In genomic region chr14:75878980-75879379, GRCm38 (mm10) we compare ENCODE assay signal across 15 mouse cellular contexts. TPM values are rescaled to one million over a fixed set of nuclear protein-coding genes. Genes with fewer than 3 reads are reported as not detected.
DNase-seq lines count a peak whose midpoint lies in the region; ATAC-seq lines count a peak whose summit lies in the region.
"Had no signal": no experiment of that assay in that cellular context is flagged by ENCODE, and none has a peak within 500 bp of the region (broad histone marks: within the 10 kb centered on the region; RNA-seq: fewer than 3 reads in every experiment).

No protein-coding gene starts in this region.

- H3K27ac ChIP-seq in heart, embryonic 15.5 days: no peak overlapping the region
- H3K27ac ChIP-seq in forebrain, embryonic 11.5 days (ENCODE audit: low read depth, low read length): no peak overlapping the region
- H3K27ac ChIP-seq in limb, embryonic 10.5 days: peak overlapping the region; percentile 50; the same call in 1 of the 2 replicates
- H3K27ac ChIP-seq in neural tube, embryonic 13.5 days (replicated peaks): peak overlapping the region; percentile 28; the same call in 1 of the 2 replicates
- H3K27ac ChIP-seq: intestine, embryonic 15.5 days had no signal

- no peak for ATAC-seq in heart, embryonic 15.5 days (replicated peaks; ENCODE audit: insufficient number of reproducible peaks, insufficient read depth, low FRiP score, low read depth)
- peak; percentile 63 for ATAC-seq in forebrain, embryonic 11.5 days (replicated peaks; ENCODE audit: low FRiP score)
- peak; percentile 48; the same call in 1 of the 2 replicates for ATAC-seq in neural tube, embryonic 13.5 days (ENCODE audit: low read depth)
- ATAC-seq: intestine, embryonic 15.5 days; liver, postnatal 0 days; Patski had no signal

- peak overlapping the region; percentile 35; the same call in 1 of the 2 replicates for H3K4me2 ChIP-seq in heart, embryonic 15.5 days
- no peak overlapping the region for H3K4me2 ChIP-seq in forebrain, embryonic 11.5 days (ENCODE audit: low read depth, low read length, severe bottlenecking)
- peak overlapping the region; percentile 22; the same call in 1 of the 2 replicates for H3K4me2 ChIP-seq in neural tube, embryonic 13.5 days
- H3K4me2 ChIP-seq: intestine, embryonic 15.5 days had no signal

- no peaks in the 10 kb centered on the region for H3K36me3 ChIP-seq in heart, embryonic 15.5 days
- H3K36me3 ChIP-seq in forebrain, embryonic 11.5 days (ENCODE audit: control insufficient read depth, insufficient read depth, low read length): no peaks in the 10 kb centered on the region
- no peaks in the 10 kb centered on the region for H3K36me3 ChIP-seq in limb, embryonic 10.5 days
- no peaks in the 10 kb centered on the region for H3K36me3 ChIP-seq in neural tube, embryonic 13.5 days
- H3K36me3 ChIP-seq: intestine, embryonic 15.5 days had no signal

- H3K9me3 ChIP-seq in heart, embryonic 15.5 days (replicated peaks): no peaks in the 10 kb centered on the region
- H3K9me3 ChIP-seq in forebrain, embryonic 11.5 days (ENCODE audit: control insufficient read depth, low read length): no peaks in the 10 kb centered on the region
- H3K9me3 ChIP-seq in limb, embryonic 10.5 days (replicated peaks): no peaks in the 10 kb centered on the region
- H3K9me3 ChIP-seq in neural tube, embryonic 13.5 days: no peaks in the 10 kb centered on the region
- H3K9me3 ChIP-seq: intestine, embryonic 15.5 days had no signal

- 25% methylated on average over 8 of the region's 8 CpGs for WGBS in heart, embryonic 15.5 days
- 21% methylated on average over 8 of the region's 8 CpGs for WGBS in forebrain, embryonic 11.5 days
- WGBS in limb, embryonic 10.5 days: 29% methylated on average over 8 of the region's 8 CpGs
- 15% methylated on average over 8 of the region's 8 CpGs for WGBS in neural tube, embryonic 13.5 days

- no peaks in the 10 kb centered on the region for H3K27me3 ChIP-seq in heart, embryonic 15.5 days
- no peaks in the 10 kb centered on the region for H3K27me3 ChIP-seq in forebrain, embryonic 11.5 days (ENCODE audit: control insufficient read depth, insufficient read depth, low read length)
- H3K27me3 ChIP-seq in limb, embryonic 10.5 days (ENCODE audit: low read depth, poor library complexity, severe bottlenecking): no peaks in the 10 kb centered on the region
- no peaks in the 10 kb centered on the region for H3K27me3 ChIP-seq in neural tube, embryonic 13.5 days
- H3K27me3 ChIP-seq: intestine, embryonic 15.5 days; Patski had no signal

- no peak overlapping the region for H3K4me3 ChIP-seq in heart, embryonic 15.5 days
- H3K4me3 ChIP-seq in forebrain, embryonic 11.5 days (ENCODE audit: low read depth, low read length): no peak overlapping the region
- no peak overlapping the region for H3K4me3 ChIP-seq in limb, embryonic 10.5 days
- H3K4me3 ChIP-seq in neural tube, embryonic 13.5 days: no peak overlapping the region
- H3K4me3 ChIP-seq: erythroblast, embryonic 14.5 days; intestine, embryonic 15.5 days had no signal

- no peak overlapping the region for H3K9ac ChIP-seq in heart, embryonic 15.5 days
- H3K9ac ChIP-seq in forebrain, embryonic 11.5 days (ENCODE audit: low read length): no peak overlapping the region
- H3K9ac ChIP-seq in neural tube, embryonic 13.5 days: no peak overlapping the region
- H3K9ac ChIP-seq: intestine, embryonic 15.5 days; liver, postnatal 0 days had no signal

- no peak for DNase-seq in heart, adult 8-10 months (ENCODE audit: low spot score)
- peak; percentile 74 for DNase-seq in forebrain, embryonic 11.5 days (ENCODE audit: low spot score)
- no peak for DNase-seq in limb, embryonic 10.5 days (ENCODE audit: low spot score)
- no peak for DNase-seq in testis, postnatal 10 days (ENCODE audit: low spot score)
- DNase-seq in adrenal gland, postnatal 14 days: no peak
- DNase-seq in urinary bladder, postnatal 14 days (ENCODE audit: low spot score): no peak
- DNase-seq: cerebellum, postnatal 10 days; gastrocnemius, postnatal 10 days; liver, postnatal 0 days; thymus, adult 2 months had no signal

- H3K4me1 ChIP-seq in heart, embryonic 15.5 days (replicated peaks): peaks cover 10% of the 10 kb centered on the region; the same call in 1 of the 2 replicates
- peaks cover 6% of the 10 kb centered on the region; the same call in 1 of the 2 replicates for H3K4me1 ChIP-seq in forebrain, embryonic 11.5 days (replicated peaks; ENCODE audit: control insufficient read depth, insufficient read depth, low read length)
- H3K4me1 ChIP-seq in limb, embryonic 10.5 days: peaks cover 28% of the 10 kb centered on the region
- H3K4me1 ChIP-seq in neural tube, embryonic 13.5 days (replicated peaks): peaks cover 17% of the 10 kb centered on the region

RNA-seq across cellular contexts. Expression of gene Tpt1, which starts 34.1 kb away (rescaled TPM):
- 751 and 926 TPM in 2 replicates for polyA plus RNA-seq in heart, embryonic 15.5 days (2015; fragmentation: Nextera tagmentation; extraction: Ambion mirVana)
- 1,000 to 10,000 TPM; 2,668 to 3,319 (median 3,029) TPM for total RNA-seq in heart, adult 8-10 months (2022)
- 889 and 1,020 TPM in 2 replicates for polyA plus RNA-seq in forebrain, embryonic 11.5 days (2014; fragmentation: Nextera tagmentation; extraction: Ambion mirVana)
- 830 and 926 TPM in 2 replicates for polyA plus RNA-seq in limb, embryonic 10.5 days (2016; fragmentation: Nextera tagmentation; extraction: Ambion mirVana)
- 917 and 951 TPM in 2 replicates for polyA plus RNA-seq in neural tube, embryonic 13.5 days (2015; fragmentation: Nextera tagmentation; extraction: Ambion mirVana)
- 2,745 and 3,054 TPM in 2 replicates for total RNA-seq in adrenal gland, postnatal 14 days (2021)

Comparison
In these comparisons a context has a peak if more than half of its experiments do, and no peak if none do; other contexts are left out.
1. H3K27ac ChIP-seq: peak in limb, embryonic 10.5 days (single experiment) and neural tube, embryonic 13.5 days (single experiment); none in heart, embryonic 15.5 days (single experiment) and forebrain, embryonic 11.5 days (single experiment).